Mouse (Mus musculus) activated CD4-positive, CD25-positive, alpha-beta regulatory T cell, adult 4 months (primary cell): ENCODE results near the gene Poc5. TPM values are rescaled to one million over a fixed set of nuclear protein-coding genes. Genes with fewer than 3 reads are reported as not detected.

Source experiments
- ATAC-seq: one replicate; pipeline ENCODE4 v1.8.0; 2017
- polyA plus RNA-seq, 2 experiments: library from polyadenylated mRNA; unstranded; fragments of 100-300 nt; shearing (Covaris generic); gene quantifications; one replicate each; pipeline ENCODE4 v1.2.1; 2017

Gene Poc5
- 10 to 100 TPM in 1 of 2 experiments, 1 to 10 TPM in 1; 9.6 to 12.0 TPM for polyA plus RNA-seq

GRCm38 (mm10) chr13:96388042-96388888, at the start of gene Poc5:
TSS of gene Poc5 (plus strand) at chr13:96388294.
- ATAC-seq = peak; percentile 97

GRCm38 (mm10) chr13:96341461-96341860, 46.6 kb upstream of the Poc5 start:
- no peak for ATAC-seq

- no peak for ATAC-seq
These were observed 43.3 kb upstream of the Poc5 start for GRCm38 (mm10) chr13:96344778-96345177.

GRCm38 (mm10) chr13:96346581-96346980, 41.5 kb upstream of the Poc5 start:
- ATAC-seq = no peak

- no peak for ATAC-seq
These were observed 37.9 kb upstream of the Poc5 start for GRCm38 (mm10) chr13:96350207-96350606.

GRCm38 (mm10) chr13:96351264-96351663, 36.8 kb upstream of the Poc5 start:
- ATAC-seq = no peak

GRCm38 (mm10) chr13:96375519-96375918, 12.6 kb upstream of the Poc5 start:
- ATAC-seq = no peak

GRCm38 (mm10) chr13:96376871-96377270, 11.2 kb upstream of the Poc5 start:
- ATAC-seq = no peak

GRCm38 (mm10) chr13:96377883-96378282, 10.2 kb upstream of the Poc5 start:
- no peak for ATAC-seq

GRCm38 (mm10) chr13:96389301-96389700, 1.2 kb downstream of the Poc5 start:
- ATAC-seq = no peak

GRCm38 (mm10) chr13:96401251-96401650, 13.2 kb downstream of the Poc5 start:
- ATAC-seq = no peak

- ATAC-seq = no peak
These were observed 17.4 kb downstream of the Poc5 start for GRCm38 (mm10) chr13:96405518-96405917.

- ATAC-seq = no peak
These were observed 18.9 kb downstream of the Poc5 start for GRCm38 (mm10) chr13:96407040-96407439.

GRCm38 (mm10) chr13:96408786-96409185, 20.7 kb downstream of the Poc5 start:
- no peak for ATAC-seq

GRCm38 (mm10) chr13:96414384-96414783, 26.3 kb downstream of the Poc5 start:
- no peak for ATAC-seq

GRCm38 (mm10) chr13:96416380-96416779, 28.3 kb downstream of the Poc5 start:
- ATAC-seq = no peak

GRCm38 (mm10) chr13:96417261-96417813, 29.2 kb downstream of the Poc5 start:
- no peak for ATAC-seq

- ATAC-seq = no peak
These were observed 30.4 kb downstream of the Poc5 start for GRCm38 (mm10) chr13:96418487-96418886.

GRCm38 (mm10) chr13:96421230-96421629, 33.1 kb downstream of the Poc5 start:
- no peak for ATAC-seq

- no peak for ATAC-seq
These were observed 36.6 kb downstream of the Poc5 start for GRCm38 (mm10) chr13:96424496-96425274.

GRCm38 (mm10) chr13:96426044-96426443, 38.0 kb downstream of the Poc5 start:
- no peak for ATAC-seq

- no peak for ATAC-seq
These were observed 40.4 kb downstream of the Poc5 start for GRCm38 (mm10) chr13:96428531-96428930.

GRCm38 (mm10) chr13:96431595-96432156, 43.6 kb downstream of the Poc5 start:
- ATAC-seq = peak; percentile 89
